Mouse (Mus musculus) olfactory bulb, adult 2 months (tissue): ENCODE results near the gene Nxpe5. TPM values are rescaled to one million over a fixed set of nuclear protein-coding genes. Genes with fewer than 3 reads are reported as not detected.

Experiments
- H3K27ac ChIP-seq: fragments of 200-500 bp; 2 replicates; pipeline ENCODE4 v1.5.1; 2012; ENCODE audit warnings: low read depth, low read length; ENCODE audit not compliant: insufficient read depth
- H3K4me1 ChIP-seq: fragments of 200-500 bp; 2 replicates; pipeline ENCODE4 v1.6.1; 2012; ENCODE audit warnings: low read length; ENCODE audit not compliant: control insufficient read depth, insufficient read depth
- H3K4me3 ChIP-seq: fragments of 200-500 bp; 2 replicates; pipeline ENCODE4 v1.5.1; 2012; ENCODE audit warnings: mild to moderate bottlenecking, low read depth, low read length, moderate library complexity; ENCODE audit not compliant: insufficient read depth
- CTCF ChIP-seq: fragments of 200-500 bp; IDR thresholded peaks from 2 replicates; pipeline ENCODE4 v1.5.1; 2012; ENCODE audit warnings: low read depth, mild to moderate bottlenecking, low read length, moderate library complexity; ENCODE audit not compliant: insufficient read depth
- POLR2A ChIP-seq: fragments of 200-500 bp; IDR thresholded peaks from 2 replicates; pipeline ENCODE4 v1.6.1; 2012; ENCODE audit warnings: mild to moderate bottlenecking, low read depth, low read length, moderate library complexity; ENCODE audit not compliant: insufficient read depth
- WGBS: fragments of 180-500 bp; shearing (Covaris S2); methylation state at CpG from one replicate; pipeline ENCODE4 v1.1.7; 2018; 5-methylcytosine and 5-hydroxymethylcytosine counted together
- polyA plus RNA-seq: library from polyadenylated mRNA; stranded (reverse); fragments of >200 nt; gene quantifications from 2 replicates; pipeline ENCODE4 v1.2.4, GENCODE M21; 2012; ENCODE audit warnings: low replicate concordance; ENCODE audit not compliant: missing spikeins, insufficient read depth, insufficient read length

The Nxpe5 gene
- polyA plus RNA-seq, 1 experiment: not detected

- TF ChIP-seq POLR2A (no peak), CTCF (no peak)
- no peak overlapping the region for H3K27ac ChIP-seq
- WGBS: 95% methylated on average over 15 of the region's 15 CpGs
- no peak overlapping the region for H3K4me3 ChIP-seq
- peaks cover 8% of the 10 kb centered on the region for H3K4me1 ChIP-seq
Observed at GRCm38 (mm10) chr5:138280829-138281228, 55.1 kb downstream of the Nxpe5 start.

GRCm38 (mm10) chr5:138281798-138282197 is 56.1 kb downstream of the Nxpe5 start:
- WGBS: 88% methylated on average over 2 of the region's 2 CpGs
- TF ChIP-seq POLR2A (no peak), CTCF (no peak)
- Histone ChIP-seq H3K4me1 (peaks cover 7% of the 10 kb centered on the region), H3K27ac (no peak overlapping the region), H3K4me3 (no peak overlapping the region)

GRCm38 (mm10) chr5:138283540-138283939 is 57.8 kb downstream of the Nxpe5 start:
- H3K27ac ChIP-seq: no peak overlapping the region
- TF ChIP-seq CTCF (no peak), POLR2A (no peak)
- H3K4me3 ChIP-seq: no peak overlapping the region
- 67% methylated on average over 1 of the region's 1 CpGs for WGBS
- H3K4me1 ChIP-seq: peaks cover 7% of the 10 kb centered on the region

GRCm38 (mm10) chr5:138287861-138288260 is 62.2 kb downstream of the Nxpe5 start:
- TF ChIP-seq POLR2A (no peak), CTCF (no peak)
- WGBS: 79% methylated on average over 3 of the region's 3 CpGs
- Histone ChIP-seq H3K4me3 (no peak overlapping the region), H3K4me1 (no peaks in the 10 kb centered on the region), H3K27ac (no peak overlapping the region)

GRCm38 (mm10) chr5:138291638-138292037 is 65.9 kb downstream of the Nxpe5 start:
- no peak for TF ChIP-seq POLR2A
- TF ChIP-seq CTCF: no peak
- no peak overlapping the region for H3K4me3 ChIP-seq
- H3K27ac ChIP-seq: no peak overlapping the region
- 86% methylated on average over 1 of the region's 1 CpGs for WGBS
- H3K4me1 ChIP-seq: no peaks in the 10 kb centered on the region

GRCm38 (mm10) chr5:138294158-138294557 is 68.5 kb downstream of the Nxpe5 start:
- no peak for TF ChIP-seq POLR2A
- no peak for TF ChIP-seq CTCF
- H3K4me1 ChIP-seq: no peaks in the 10 kb centered on the region
- no peak overlapping the region for H3K4me3 ChIP-seq
- no peak overlapping the region for H3K27ac ChIP-seq

- no peak for TF ChIP-seq CTCF
- TF ChIP-seq POLR2A: no peak
- Histone ChIP-seq H3K4me3 (no peak overlapping the region), H3K27ac (no peak overlapping the region), H3K4me1 (no peaks in the 10 kb centered on the region)
- WGBS: 95% methylated on average over 2 of the region's 2 CpGs
Observed at GRCm38 (mm10) chr5:138299613-138300012, 73.9 kb downstream of the Nxpe5 start.

Other genes with a start within 250 kb of the Nxpe5 start
- not detected in 2 replicates for gene Azgp1, start 244.4 kb upstream of the Nxpe5 start, polyA plus RNA-seq
- gene Smok3a, start 204.6 kb upstream of the Nxpe5 start, polyA plus RNA-seq: not detected in 2 replicates
- gene Smok3b, start 204.5 kb upstream of the Nxpe5 start, polyA plus RNA-seq: not detected in 2 replicates
- gene Smok3c, start 172.7 kb upstream of the Nxpe5 start, polyA plus RNA-seq: not detected in 2 replicates
- not detected in 2 replicates for gene Zkscan1, start 140.8 kb upstream of the Nxpe5 start, polyA plus RNA-seq
- gene Zscan21, start 109.0 kb upstream of the Nxpe5 start, polyA plus RNA-seq: not detected in 2 replicates
- not detected in 2 replicates for gene Zfp113, start 70.2 kb upstream of the Nxpe5 start, polyA plus RNA-seq
- not detected in 2 replicates for gene Cops6, start 64.8 kb upstream of the Nxpe5 start, polyA plus RNA-seq
- gene Ap4m1, start 53.9 kb upstream of the Nxpe5 start, polyA plus RNA-seq: not detected in 2 replicates
- not detected in 2 replicates for gene Mcm7, start 53.5 kb upstream of the Nxpe5 start, polyA plus RNA-seq
- not detected in 2 replicates for gene Taf6, start 38.4 kb upstream of the Nxpe5 start, polyA plus RNA-seq
- 309 TPM in 1 of 2 replicates, not detected in the other for gene Cnpy4, start 38.4 kb upstream of the Nxpe5 start, polyA plus RNA-seq
- not detected in 2 replicates for gene Mblac1, start 31.6 kb upstream of the Nxpe5 start, polyA plus RNA-seq
- not detected in 2 replicates for gene Lamtor4, start 29.6 kb downstream of the Nxpe5 start, polyA plus RNA-seq
- gene BC037034, start 38.1 kb downstream of the Nxpe5 start, polyA plus RNA-seq: 185 TPM in 1 of 2 replicates, not detected in the other
- not detected in 2 replicates for gene Gal3st4, start 46.9 kb downstream of the Nxpe5 start, polyA plus RNA-seq
- gene Gm43720, start 54.1 kb downstream of the Nxpe5 start, polyA plus RNA-seq: not detected in 2 replicates
- gene Gpc2, start 54.1 kb downstream of the Nxpe5 start, polyA plus RNA-seq: not detected in 2 replicates
- gene Stag3, start 54.3 kb downstream of the Nxpe5 start, polyA plus RNA-seq: not detected in 2 replicates
- not detected in 2 replicates for gene Pvrig, start 116.1 kb downstream of the Nxpe5 start, polyA plus RNA-seq
- not detected in 2 replicates for gene Zfp157, start 215.6 kb downstream of the Nxpe5 start, polyA plus RNA-seq